Mouse (Mus musculus): ENCODE results near the gene A830005F24Rik.
"Not testable (repeated sequence)": the region's sequence is repeated elsewhere in the genome, so short reads cannot be mapped to it uniquely, and the experiment has no call there.

A830005F24Rik gene

DNA sequence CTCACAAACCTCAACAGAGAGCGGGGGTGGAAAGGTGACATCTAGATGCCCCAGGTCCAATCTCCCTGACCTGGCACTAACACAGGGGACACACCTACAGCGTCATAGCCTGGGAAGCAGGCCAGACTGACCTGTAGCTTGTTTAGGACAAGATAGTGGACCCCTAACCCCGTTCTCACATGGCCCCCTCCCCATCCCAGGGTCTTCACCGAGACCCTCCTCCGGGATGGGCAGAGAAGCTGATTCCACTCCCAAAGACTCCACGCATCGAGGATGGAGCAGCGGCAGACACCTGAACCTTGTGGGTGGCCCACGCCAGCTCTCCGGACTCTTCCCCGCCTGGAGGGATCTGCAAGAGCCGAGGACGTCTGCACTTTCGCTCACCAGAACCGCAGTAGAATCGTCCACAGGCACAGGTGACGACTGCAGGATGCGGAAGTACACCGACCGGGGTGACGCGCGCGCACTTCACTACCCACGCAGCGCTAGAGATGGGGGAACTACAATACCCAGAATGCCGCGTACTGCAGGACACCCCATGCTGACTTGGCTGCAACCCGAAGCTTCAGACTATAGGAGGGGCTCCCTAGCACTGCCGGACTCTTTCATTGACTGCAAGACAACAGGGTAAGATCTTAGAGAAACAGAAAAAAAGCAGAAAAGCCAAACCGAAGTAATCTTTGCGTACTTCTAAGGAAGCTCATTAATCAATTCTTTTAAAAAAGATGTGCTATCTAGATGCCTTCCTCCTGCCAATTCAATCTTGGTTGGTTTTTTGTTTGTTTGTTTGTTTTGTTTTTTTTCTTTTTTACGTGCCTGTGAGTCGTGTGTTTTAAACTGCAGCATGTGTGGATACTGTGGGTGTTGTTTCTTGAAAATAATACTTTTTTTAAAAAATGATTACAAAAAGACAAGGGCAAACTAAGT is at the start of gene A830005F24Rik, which contains the start of gene Zfp169:
Gene A830005F24Rik (plus strand): TSS at position 568 of the 927 bp plus-strand sequence.
Gene Zfp169 (minus strand): TSS at position 449 of the 927 bp plus-strand sequence.
- DNase-seq (ENCODE audit: low spot score in 2 of 2), result peak; percentile 82 to 83

DNA sequence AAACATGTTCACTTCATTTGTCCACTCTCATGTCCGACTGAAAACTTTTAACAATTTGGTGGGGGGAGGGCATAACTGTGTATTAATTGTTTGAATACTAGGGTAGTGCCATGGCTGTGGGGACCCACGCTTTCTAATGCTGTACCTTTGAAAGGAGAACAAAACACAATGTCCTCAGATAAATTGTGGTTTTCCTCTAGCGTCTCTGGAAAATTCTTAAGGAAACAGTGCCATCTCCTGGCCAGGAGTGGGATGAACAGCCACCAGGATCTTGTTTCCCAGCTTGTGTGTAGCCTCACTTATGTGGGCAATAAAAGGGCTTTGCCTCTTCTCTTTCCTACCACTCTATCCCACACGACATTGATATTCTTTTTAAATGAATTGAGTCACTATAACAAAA is 49.2 kb upstream of the A830005F24Rik start:
- peak; percentile 61 to 85 for DNase-seq (ENCODE audit: low spot score in 2 of 2)

DNA sequence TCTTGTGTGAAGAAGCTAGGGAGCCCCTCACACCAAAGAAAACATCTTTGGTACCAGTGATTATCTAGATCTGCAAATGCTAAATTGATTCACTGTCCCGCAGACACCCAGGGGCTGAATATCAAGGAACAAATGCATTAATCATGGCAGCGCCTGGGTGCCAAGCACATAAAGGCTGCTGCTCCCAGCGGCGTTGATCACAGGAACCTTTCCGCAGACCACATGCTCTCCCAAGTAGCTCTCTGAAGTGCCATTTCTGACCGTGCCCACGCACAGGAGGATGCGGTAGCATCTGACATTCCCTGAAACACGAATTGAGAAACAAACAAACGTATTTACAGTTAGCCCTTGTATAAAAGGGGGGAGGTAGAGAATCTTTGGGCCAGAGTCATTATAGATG is 47.2 kb upstream of the A830005F24Rik start:
- DNase-seq (ENCODE audit: low spot score in 2 of 2), result no peak

DNA sequence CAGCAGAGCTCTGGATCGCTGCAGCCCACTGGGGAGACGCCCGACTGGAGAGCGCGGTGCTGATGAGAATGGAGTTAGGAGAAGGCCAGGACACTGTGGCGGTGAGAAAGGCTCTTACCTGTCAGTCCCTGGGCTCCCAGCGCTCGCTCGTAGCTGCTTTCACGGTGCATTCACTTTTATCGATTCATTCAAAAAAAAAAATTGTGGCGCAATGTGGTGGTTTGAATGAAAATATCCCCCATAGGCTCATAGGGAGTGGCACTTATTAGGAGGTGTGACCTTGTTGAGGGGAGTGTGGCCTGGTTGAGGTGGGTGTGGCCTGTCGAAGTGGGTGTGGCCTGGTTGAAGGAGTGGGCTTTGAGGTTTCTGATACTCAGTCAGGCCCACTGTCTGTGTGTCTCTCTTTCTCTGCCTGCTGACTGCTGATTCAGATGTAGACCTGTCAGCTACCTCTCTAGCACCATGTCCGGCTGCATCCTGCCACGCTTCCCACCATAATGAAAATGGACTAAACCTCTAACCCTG is 44.7 kb upstream of the A830005F24Rik start:
- DNase-seq (ENCODE audit: low spot score in 2 of 2), result no peak

DNA sequence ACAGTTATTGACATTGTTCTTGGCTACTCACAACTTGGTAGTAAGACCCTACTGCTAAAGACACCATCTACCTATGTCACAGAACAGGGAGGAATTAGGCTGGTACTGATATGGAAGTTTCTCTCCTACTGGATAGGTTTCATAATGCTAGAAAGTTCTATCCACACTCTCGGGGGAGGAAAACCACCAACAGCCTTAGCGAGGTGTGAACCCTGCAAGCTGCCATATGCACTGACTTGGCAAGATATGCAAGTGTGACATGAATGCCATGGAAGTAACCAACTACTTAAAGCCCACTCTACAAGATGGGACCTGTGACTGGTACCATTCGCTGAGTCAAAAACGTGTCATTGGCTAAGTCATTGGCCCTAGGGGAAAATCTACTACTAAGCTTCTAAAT is 29.8 kb upstream of the A830005F24Rik start:
- DNase-seq (ENCODE audit: low spot score in 2 of 2), result no peak

DNA sequence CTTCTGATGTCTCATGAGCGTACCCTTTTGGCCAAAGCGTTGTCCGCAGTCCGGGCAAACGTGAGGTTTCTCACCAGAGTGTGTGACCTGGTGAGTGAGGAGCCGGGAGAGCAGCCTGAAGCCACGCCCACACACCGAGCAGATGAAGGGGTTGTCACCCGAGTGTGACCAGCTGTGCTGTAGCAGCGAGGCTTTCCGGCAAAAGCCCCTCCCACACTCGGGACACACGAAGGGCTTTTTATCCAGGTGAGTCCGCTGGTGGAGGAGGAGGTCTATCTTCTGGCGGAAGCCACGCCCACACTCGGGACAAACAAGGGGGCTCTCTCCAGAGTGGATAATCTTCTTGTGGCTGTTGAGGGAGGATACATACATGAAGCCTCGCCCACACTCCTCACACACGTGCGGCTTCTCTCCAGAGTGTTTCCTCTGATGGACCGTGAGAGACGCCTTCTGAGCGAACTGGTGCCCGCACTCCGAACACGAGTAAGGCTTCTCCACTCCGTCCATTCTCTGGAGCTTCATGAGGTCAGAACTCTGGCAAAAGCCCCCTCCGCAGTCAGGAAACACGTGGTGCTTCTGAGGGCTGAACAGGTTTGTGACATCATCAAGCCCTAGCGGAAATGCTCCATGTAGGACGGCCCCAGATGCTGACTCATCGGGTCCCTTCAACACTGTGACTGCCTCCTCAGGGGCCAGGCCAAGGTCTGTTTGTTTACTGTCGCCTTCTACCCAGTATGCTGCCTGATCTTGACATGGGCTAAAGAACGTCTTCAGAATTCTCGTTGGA is 22.8 kb upstream of the A830005F24Rik start:
- no peak for DNase-seq (ENCODE audit: low spot score in 2 of 2)

DNA sequence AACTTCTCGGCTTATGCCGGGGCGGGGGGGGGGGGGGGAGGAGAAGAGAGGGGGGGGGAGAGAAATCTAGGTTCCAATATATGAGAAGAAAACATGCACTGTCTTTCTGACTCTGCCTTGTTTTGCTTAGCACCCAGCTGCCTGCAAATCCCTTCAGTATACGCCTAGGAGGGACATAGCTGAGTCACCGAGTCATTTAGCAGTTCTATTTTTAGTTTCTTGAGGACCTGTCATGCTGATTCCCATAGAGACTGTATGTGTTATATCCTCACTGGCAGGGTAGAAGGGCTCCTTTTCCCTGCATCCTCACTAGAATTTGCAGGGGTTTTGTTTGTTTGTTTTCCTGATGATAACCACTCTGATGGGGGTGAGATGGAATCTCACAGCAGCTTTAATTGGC is 20.2 kb upstream of the A830005F24Rik start:
- no peak for DNase-seq (ENCODE audit: low spot score in 2 of 2)

DNA sequence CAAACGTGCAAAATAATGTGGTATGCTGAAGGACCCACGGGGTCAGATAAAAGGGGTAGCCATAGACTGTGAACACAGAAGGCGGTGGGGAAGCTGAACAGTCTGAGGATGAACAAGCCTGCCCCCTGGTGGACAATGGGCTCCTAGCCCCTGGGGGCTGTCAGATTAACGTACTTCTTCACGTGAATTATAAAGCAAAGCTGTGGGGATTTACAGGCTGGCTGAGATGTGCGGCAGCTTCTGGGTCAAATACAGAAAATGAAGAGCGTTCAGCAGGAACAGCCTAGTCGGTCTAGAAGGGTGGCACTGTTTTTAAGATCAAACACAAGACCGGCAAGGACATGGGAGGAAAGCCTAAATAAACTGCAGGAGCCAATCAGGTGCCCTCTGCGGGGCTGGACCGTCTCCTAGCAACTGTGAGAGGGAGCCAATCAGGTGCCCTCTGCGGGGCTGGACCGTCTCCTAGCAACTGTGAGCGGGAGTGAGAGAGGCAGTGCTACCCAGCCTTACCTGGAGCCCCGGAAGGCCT is 15.6 kb upstream of the A830005F24Rik start:
- peak; percentile 68 to 71 for DNase-seq (ENCODE audit: low spot score in 2 of 2)

DNA sequence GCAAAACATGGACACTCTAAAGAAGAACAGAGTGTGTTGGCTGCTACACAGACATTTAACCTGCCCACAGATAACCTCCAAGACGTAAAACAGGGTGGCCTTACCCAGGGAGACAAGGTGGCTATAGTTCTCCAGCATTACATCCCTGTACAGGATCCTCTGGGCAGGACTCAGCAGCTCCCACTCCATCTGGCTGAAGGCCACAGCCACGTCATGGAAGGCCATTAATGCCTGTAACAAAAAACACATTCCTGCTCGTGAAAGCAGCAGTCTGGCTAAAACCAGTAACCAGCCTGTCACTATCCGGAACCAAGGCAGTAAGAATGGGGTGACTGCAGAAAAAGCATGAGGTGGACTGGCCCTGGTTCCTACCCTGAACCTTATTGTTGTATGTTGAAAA is 14.7 kb upstream of the A830005F24Rik start:
- DNase-seq (ENCODE audit: low spot score in 2 of 2), result no peak

DNA sequence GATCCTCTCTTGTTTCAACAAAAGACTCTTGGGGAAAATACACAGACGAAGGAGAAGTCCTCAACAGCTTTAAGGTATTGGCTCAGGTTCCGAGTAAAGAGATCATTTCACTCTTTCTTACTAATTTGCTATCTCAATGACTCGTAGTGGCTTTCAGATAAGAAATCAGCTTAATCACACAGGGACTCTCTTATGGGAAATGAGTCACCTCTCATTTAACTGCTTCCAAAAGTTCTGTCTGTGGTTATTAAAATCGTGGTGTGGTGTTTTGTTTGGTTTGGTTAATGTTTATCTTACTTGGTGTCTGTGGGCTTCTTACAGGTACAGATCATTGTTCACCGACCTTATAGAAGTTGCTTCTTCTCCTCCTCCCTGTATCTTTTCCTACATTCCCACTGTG is 10.9 kb upstream of the A830005F24Rik start:
- DNase-seq (ENCODE audit: low spot score in 2 of 2), result no peak

DNA sequence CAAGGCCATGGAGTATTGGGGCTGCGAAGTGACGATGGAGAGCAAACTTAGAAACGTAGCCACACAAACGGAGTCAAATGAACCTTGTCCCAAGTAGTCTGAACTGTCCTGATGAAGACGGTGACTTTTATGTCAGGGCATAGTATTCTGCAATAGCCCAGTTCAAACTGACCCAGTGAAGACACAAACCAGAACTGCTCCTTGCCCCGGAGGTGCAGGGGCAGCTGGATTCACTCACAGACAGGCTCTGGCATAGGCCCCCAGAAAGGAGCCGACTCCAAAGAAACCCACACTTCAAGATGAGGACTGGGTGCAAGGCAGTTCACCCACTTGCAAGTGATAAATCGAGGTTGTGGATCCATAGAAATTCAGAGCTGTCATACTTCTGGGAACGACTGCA is 4.7 kb upstream of the A830005F24Rik start:
- no peak for DNase-seq (ENCODE audit: low spot score in 2 of 2)

DNA sequence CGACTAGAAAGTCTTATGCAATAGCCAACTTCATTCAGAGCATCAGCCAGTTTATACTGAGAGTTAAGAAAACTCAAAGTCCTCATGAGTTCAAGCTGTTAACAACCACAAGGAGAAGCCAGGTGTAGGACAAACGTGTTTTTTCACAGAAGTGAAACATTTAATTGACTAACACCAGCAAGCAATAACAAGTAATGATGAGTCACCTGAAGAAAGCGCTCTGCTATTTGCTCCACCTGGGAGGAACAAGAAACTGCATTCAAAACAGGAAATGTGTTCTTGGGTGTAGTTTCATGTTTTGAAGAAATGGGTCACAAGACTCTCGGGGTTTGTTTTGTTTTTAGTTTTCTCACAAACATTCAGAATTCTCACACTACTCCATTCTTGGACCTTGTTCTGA is 2.5 kb downstream of the A830005F24Rik start:
- DNase-seq (ENCODE audit: low spot score in 2 of 2), result no peak

DNA sequence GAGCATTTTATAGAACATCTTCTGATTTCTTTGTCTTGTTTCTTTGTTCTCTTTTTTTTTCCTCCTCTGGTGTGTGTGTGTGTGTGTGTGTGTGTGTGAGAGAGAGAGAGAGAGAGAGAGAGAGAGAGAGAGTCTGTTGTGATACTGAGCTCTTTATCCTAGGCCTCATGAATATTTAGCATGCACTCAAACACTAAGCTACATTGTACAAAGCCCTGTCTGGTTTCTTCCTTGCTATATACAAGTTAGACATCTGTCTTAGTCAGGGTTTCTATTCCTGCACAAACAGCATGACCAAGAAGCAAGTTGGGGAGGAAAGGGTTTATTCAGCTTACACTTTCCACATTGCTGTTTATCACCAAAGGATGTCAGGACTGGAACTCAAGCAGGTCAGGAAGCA is 5.8 kb downstream of the A830005F24Rik start:
- DNase-seq (ENCODE audit: low spot score in 2 of 2), result not testable (repeated sequence)

DNA sequence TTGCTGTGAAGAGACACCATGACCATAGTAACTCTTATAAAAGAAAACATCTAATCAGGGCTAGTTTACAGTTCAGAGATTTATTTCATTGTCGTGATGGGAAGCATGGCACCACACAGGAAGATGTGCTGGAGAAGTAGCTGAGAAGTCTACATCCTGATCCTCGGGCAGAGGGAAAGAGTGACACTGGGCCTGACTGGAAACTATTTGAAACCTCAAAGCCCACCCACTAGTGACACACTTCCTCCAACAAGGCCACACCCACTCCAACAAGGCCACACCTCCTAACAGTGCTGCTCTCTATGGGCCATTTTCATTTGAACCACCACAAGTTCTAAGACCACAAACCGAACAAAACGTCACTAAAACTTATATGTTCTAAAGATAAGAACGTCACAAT is 12.4 kb downstream of the A830005F24Rik start:
- DNase-seq (ENCODE audit: low spot score in 2 of 2), result no peak

DNA sequence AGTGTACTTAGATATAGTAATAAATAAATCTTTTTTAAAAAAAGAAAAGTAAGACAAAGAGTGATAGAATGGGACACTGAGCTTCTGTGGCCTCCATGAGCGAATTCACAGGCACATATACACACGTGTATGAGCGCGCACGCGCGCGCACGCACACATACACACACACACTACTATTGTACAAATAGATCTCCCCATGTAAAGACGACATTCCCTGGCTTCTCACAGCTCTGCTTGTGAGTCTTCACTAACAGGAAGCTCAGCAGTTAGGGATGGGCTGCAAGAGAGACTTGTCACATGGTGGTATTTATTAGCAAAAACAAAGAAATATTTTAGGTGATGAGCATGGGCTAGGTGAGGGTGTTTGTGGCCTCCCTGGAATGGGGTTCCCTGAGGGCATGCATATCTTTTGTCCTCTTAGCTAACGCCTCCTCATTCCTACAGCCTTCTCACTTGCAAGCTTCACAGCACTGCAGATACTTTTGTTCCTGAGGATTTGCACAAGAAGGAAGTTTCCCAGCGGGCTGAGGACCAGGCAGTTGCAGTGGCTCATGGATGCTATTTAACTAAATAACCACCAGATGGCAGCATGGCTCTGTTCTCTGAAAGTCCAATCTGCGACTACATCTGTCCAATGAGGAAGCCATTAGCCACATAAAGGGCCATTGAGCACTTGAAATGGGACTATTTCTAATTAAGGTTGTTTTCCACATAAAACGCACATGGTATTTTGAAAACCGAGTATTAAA is 14.9 kb downstream of the A830005F24Rik start:
- peak in 1 of 2 experiments; percentile 48 for DNase-seq (ENCODE audit: low spot score in 2 of 2)

DNA sequence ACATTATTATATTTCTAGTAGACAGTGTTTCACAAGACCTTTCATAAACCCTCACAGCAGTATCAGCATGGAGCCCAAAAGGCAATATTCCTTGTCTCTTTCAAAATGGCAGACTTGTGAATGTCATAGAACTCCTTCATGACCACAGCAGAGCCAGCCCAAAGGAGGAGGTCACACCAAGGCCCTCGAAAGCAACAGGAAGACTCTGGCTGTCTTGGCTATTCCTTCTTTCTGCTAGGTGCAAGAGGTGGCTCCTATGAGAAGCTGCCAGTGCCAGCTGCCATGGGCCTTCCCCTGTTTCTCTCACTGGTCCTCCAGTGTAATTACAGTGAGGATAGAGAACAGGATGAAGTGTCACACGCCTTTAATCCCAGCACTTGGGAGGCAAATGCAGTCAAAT is 15.7 kb downstream of the A830005F24Rik start:
- no peak for DNase-seq (ENCODE audit: low spot score in 2 of 2)

DNA sequence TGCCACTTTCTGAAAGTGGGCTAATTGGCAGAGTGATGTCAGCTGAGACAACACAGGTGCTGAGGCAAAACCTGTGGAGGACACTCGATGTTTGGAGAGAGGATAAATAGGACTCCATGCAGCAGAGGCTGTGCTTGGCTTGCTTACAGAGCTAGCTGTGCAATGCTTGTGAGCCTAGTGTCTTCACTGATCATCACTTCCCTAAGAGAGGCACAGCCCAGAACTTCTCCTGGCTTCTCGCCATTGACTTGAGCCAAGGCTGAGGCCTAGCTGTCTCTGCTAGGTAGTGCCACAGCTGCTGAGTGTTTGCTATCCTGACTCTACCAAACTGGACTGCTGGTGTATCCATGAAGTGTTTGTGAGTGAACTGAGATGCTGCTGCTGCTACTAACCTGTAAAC is 17.3 kb downstream of the A830005F24Rik start:
- DNase-seq (ENCODE audit: low spot score in 2 of 2), result peak in 1 of 2 experiments; percentile 34

DNA sequence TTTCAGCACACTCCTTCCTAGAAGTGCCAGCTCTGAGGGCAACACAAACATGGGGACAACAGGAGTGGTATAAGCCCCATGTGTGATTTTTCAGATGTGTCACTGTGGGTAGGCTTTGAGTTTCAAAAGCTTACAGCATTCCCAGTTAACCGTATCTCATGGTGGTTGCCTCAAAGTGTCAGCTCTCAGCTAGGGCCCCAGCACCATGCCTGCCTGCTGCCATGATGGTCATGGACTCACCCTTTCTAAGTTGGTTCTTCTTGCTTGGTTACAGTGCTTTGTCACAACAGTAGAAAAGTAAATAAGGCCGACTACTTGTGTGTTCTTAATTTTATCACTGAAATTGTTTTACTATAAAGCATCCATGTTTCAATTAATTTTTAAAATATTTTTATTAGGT is 18.1 kb downstream of the A830005F24Rik start:
- DNase-seq (ENCODE audit: low spot score in 2 of 2), result no peak

DNA sequence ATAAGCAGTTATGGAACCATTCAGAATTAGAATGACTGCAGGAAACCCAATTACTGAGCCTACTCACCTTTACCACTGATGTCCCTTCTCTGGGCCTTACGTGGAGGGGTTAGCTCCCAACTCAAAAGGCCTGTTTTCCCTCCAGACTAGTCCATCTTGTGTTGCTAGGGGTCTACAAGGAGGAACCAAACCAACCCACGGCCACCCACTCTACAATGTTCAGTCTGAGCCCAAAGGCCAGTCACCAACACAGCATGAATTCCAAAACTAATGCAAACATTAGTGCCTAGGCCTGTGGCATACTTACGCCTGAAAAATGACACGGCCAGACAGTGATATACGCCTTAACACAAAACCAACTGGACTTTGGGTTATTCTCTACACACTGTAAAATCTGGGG is 20.1 kb downstream of the A830005F24Rik start:
- DNase-seq (ENCODE audit: low spot score in 2 of 2), result no peak

DNA sequence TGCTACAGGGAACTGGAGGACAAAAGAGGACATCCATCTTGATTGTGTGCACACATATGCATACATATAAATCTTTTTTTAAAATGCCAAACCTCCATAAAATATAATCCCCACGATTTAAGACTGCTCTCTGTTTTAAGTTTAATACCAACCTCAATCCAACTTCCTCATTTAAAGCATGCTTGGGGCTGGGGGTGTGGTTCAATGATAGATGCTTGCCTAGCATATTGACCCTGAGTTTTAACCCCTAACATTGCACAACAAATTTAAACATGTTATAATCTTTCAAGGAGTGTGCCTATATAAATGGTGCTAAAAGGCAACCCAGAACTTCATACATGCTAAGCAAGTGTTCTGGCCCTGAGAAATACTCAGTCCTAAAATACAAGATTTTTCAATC is 27.1 kb downstream of the A830005F24Rik start:
- no peak for DNase-seq (ENCODE audit: low spot score in 2 of 2)

DNA sequence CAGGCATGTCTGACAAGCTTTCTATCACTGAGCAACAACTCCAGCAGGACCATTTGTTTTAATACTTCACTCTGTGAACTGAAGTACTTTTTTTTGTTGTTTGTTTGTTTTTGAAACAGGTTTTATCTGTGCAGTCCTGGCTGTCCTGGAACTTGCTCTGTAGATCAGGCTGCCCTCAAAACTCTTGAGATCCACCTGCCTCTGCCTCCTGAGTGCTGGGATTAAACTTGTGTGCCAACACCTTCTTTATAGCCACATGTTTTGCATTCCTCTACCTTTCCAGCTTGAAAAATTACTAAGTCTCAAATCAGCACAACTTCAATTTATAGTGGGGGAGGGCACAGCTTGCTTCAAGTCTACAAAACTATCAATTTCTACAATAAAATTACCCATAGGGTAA is 31.0 kb downstream of the A830005F24Rik start:
- no peak for DNase-seq (ENCODE audit: low spot score in 2 of 2)

Data from frontal cortex, postnatal 14 days (tissue).